Mouse (Mus musculus) C2C12 (cell line): ENCODE measurements at regions not wholly inside any gene's neighbourhood (a gene's known extent, or its start where the extent isn't known, plus 50 kb on each side); places are given as distances from the start of the nearest gene placed in this dataset.

Experiments used
- CEBPB ChIP-seq: IDR thresholded peaks from one replicate; pipeline ENCODE4 v1.6.1; 2011; ENCODE audit warnings: low read depth, mild to moderate bottlenecking, control low read depth, moderate library complexity
- CTCF ChIP-seq: IDR thresholded peaks from one replicate; pipeline ENCODE4 v1.5.1; 2011; ENCODE audit not compliant: control insufficient read depth, insufficient read depth, insufficient read length
- FOSL1 ChIP-seq: IDR thresholded peaks from one replicate; pipeline ENCODE4 v1.8.0; 2011; ENCODE audit warnings: mild to moderate bottlenecking, low read length; ENCODE audit not compliant: poor library complexity, insufficient read depth, severe bottlenecking
- MYOD1 ChIP-seq: IDR thresholded peaks from one replicate; pipeline ENCODE4 v1.6.1; 2011; ENCODE audit warnings: low read depth; ENCODE audit not compliant: control insufficient read depth, insufficient read length
- MYOG ChIP-seq: IDR thresholded peaks from one replicate; pipeline ENCODE4 v1.6.1; 2011; ENCODE audit not compliant: control insufficient read depth, insufficient read length; ENCODE audit errors: extremely low read depth
- USF1 ChIP-seq: IDR thresholded peaks from one replicate; pipeline ENCODE4 v1.6.1; 2011; ENCODE audit warnings: low read depth, mild to moderate bottlenecking, control low read depth, moderate library complexity

DNA sequence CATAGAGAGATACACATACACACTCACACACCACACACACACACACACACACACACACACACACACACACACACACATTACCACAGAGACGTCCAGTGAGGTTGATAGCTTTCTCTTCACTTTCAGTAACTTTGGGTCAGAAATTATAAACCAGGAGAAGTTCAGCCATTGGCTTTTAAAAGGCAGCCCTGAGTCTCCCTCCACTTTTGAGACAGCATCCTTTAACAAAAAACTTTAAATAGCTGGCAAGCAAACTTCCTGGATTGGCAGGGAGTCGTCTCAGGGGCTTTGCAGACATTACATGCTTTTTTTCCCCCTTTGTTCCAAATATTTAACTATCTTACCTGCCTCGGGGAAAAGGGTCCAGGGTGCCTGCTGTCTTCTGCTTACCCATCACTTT lies 103.7 kb upstream of the Cpm start:
- TF ChIP-seq CTCF (no peak), MYOD1 (no peak), MYOG (no peak), USF1 (no peak), CEBPB (no peak), FOSL1 (no peak)
